Mouse (Mus musculus): ENCODE data around the gene Ppp2r1b.

DNA sequence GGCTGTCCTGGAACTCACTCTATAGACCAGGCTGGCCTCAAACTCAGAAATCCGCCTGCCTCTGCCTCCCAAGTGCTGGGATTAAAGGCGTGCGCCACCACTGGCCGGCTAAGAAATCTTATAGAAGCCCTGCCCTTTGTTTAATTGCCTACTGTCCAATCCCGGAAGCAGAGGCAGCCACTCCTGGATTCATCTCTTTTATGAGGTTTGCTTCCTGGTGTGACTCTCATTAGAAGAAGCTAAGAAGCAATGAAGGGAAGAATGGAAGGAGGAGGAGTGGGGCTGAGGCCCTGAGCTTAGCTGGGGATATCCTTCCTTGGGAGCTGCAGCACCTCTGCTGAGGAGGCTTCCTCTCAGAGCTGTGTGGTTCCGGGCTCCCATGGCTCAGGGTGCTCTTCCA, 23.4 kb upstream of the Ppp2r1b start:
- no peak for TF ChIP-seq POLR2A (IDR thresholded peaks at IDR 0.05; ENCODE audit: insufficient read length, low read depth)
- no peak for TF ChIP-seq CEBPB (IDR thresholded peaks at IDR 0.05; ENCODE audit: insufficient read depth, poor library complexity, severe bottlenecking)
- no peak for TF ChIP-seq MAX (IDR thresholded peaks at IDR 0.05; ENCODE audit: low read depth)
- no peak for TF ChIP-seq TCF12 (IDR thresholded peaks at IDR 0.05; ENCODE audit: insufficient read depth, poor library complexity, severe bottlenecking)
- no peak for TF ChIP-seq POLR2AphosphoS2 (IDR thresholded peaks at IDR 0.05; ENCODE audit: insufficient read length, low read depth)
- TF ChIP-seq SRF (IDR thresholded peaks at IDR 0.05; ENCODE audit: control insufficient read depth, insufficient read length, low read depth), result no peak
- no peak for TF ChIP-seq TCF3 (IDR thresholded peaks at IDR 0.05; ENCODE audit: insufficient read length, low read depth)
- no peak for TF ChIP-seq MYOD1 (IDR thresholded peaks at IDR 0.05; ENCODE audit: control insufficient read depth in 1 of 3, insufficient read length in 2 of 3, low read depth in 2 of 3)
- no peak for TF ChIP-seq MYOG (IDR thresholded peaks at IDR 0.05; ENCODE audit: control insufficient read depth in 1 of 3, insufficient read depth in 1 of 3, insufficient read length in 2 of 3, low read depth in 2 of 3)
- no peak for TF ChIP-seq REST (IDR thresholded peaks at IDR 0.05; ENCODE audit: insufficient read depth, insufficient read length)
- no peak for TF ChIP-seq USF1 (IDR thresholded peaks at IDR 0.05; ENCODE audit: low read depth)
- TF ChIP-seq E2F4 (IDR thresholded peaks at IDR 0.05; ENCODE audit: insufficient read depth), result no peak
